Mouse (Mus musculus) kidney, adult 2 months (tissue): Measurements from ENCODE around the gene Pde6b.

Source experiments
- CTCF ChIP-seq: fragments of 200-500 bp; conservative IDR thresholded peaks from 2 replicates; pipeline ENCODE4 v1.5.1; 2011; ENCODE audit warnings: low read depth, mild to moderate bottlenecking, control low read depth, low read length, moderate library complexity, mixed read lengths; ENCODE audit not compliant: insufficient read depth, insufficient read length
- POLR2A ChIP-seq: fragments of 200-500 bp; IDR thresholded peaks from one replicate; pipeline ENCODE4 v1.6.1; 2011; ENCODE audit warnings: low read depth, low read length, control low read depth

- TF ChIP-seq POLR2A = no peak
- no peak for TF ChIP-seq CTCF
Observed at GRCm38 (mm10) chr5:108473737-108474136, 85.5 kb downstream of the Pde6b start.
